Mouse (Mus musculus) testis, adult 2 months (tissue): ENCODE data around the gene Gm43191.

Experiments used
- CTCF ChIP-seq: fragments of 200-500 bp; IDR thresholded peaks from 2 replicates; pipeline ENCODE4 v1.5.1; 2012; ENCODE audit warnings: low read depth, mild to moderate bottlenecking, inconsistent platforms, low read length, moderate library complexity; ENCODE audit not compliant: control insufficient read depth, insufficient read depth, insufficient replicate concordance
- POLR2A ChIP-seq: fragments of 200-500 bp; IDR thresholded peaks from 2 replicates; pipeline ENCODE4 v1.6.1; 2012; ENCODE audit warnings: low read depth, mild to moderate bottlenecking, inconsistent platforms, low read length, moderate library complexity; ENCODE audit not compliant: control insufficient read depth

DNA sequence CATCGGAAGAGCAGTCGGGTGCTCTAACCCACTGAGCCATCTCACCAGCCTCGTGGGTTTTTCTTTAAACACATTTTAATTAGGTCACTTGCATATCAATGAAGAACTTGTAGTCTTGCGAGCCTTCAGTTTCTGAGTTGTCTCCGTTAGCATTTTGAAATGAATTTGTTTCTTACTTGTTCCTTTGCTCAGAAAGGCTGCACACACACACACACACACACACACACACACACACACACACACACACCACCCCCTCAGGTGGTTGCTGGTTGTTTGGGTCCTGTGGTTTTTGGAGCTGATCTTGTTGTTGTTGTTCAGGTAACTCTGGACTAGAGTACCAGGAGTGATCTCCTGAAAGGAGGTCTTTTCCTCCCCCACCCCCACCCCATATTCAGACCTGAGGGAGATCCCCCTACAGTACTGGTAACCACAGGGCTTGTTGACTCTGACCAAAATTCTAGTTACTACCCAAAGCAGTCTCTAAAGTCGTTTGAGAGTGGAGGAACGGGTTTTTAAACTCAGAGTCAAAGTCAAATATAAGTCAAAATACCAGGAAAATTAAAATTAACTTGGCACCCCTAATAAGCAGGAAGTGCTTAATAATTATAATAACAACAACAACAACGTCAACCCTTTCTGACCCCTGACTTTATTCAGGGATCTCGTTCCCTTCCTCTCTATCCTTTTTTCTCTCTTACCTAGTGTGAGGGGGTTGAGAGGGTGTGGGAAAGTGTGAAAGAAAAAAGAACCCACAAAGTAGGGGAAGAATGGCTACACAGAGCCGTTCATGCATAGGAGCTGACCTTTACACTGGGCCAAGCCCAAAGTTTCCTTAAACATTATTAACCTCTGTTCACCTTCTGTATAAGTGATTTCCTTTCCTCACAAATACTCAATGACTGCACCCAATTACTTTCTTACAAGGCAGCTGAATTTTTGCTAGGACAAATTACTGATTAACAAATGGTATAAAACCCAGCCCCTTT is 42.7 kb upstream of the Gm43191 start:
- no peak for TF ChIP-seq CTCF
- no peak for TF ChIP-seq POLR2A
